In the genomic region with DNA sequence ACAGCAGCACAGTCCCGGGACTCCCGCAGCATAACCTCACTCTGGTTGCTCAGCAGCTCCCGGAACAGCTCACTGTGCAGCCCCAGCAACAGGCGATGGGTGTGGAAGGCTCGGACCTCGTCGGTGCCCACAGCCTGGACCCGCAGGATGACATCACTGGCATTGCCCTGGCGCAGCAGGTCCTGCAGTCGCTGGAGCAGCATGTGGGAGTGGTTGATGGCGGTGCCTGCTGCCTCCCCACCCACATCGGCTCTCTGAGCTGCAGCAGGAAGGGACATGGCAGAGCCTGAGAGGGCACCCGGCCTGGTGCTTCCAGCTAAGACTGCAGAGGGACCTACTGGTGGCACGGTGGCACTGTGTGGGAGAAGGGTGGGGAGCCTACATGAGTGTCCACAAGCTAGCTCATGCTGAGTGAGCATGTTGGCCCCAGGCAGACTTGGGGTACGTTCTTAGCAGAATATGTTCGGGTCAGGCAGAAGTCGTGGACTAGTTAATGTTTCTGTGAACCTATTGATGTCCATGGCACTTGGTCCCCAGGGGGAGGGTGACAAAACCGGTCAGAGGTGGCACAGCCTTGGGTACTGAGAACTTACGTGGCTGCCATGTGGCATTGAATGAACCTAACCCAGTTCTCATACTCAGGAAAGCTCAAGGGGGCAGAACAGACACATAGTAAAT, we compare ENCODE assay signal across 12 mouse cellular contexts. TPM values are rescaled to one million over a fixed set of nuclear protein-coding genes. Genes with fewer than 3 reads are reported as not detected.
DNase-seq lines count a peak whose midpoint lies in the region; ATAC-seq and TF ChIP-seq lines count a peak whose summit lies in the region.
"Had no signal": no experiment of that assay in that cellular context is flagged by ENCODE, and none has a peak within 500 bp of the region (broad histone marks: within the 10 kb centered on the region; RNA-seq: fewer than 3 reads in every experiment).

No protein-coding gene starts in this region.

- TF ChIP-seq CTCF in olfactory bulb, adult 2 months (IDR thresholded peaks at IDR 0.05; ENCODE audit: insufficient read depth, low read depth, low read length), result no peak

- peak overlapping the region; percentile 21 for H3K4me2 ChIP-seq in embryonic facial prominence, embryonic 11.5 days (ENCODE audit: low read depth, low read length)
- H3K4me2 ChIP-seq in hindbrain, embryonic 16.5 days (ENCODE audit: low read length), result peak overlapping the region; percentile 83
- H3K4me2 ChIP-seq in intestine, embryonic 15.5 days (replicated peaks), result no peak overlapping the region
- H3K4me2 ChIP-seq: embryonic facial prominence, embryonic 15.5 days had no signal

- no peak overlapping the region for H3K4me3 ChIP-seq in embryonic facial prominence, embryonic 11.5 days (ENCODE audit: low read depth, low read length)
- peak overlapping the region; percentile 21 for H3K4me3 ChIP-seq in hindbrain, embryonic 16.5 days (ENCODE audit: low read length)
- peak overlapping the region; percentile 6; the same call in 1 of the 2 replicates for H3K4me3 ChIP-seq in olfactory bulb, adult 2 months (ENCODE audit: insufficient read depth, low read depth, low read length)
- no peak overlapping the region for H3K4me3 ChIP-seq in intestine, embryonic 15.5 days (replicated peaks)
- H3K4me3 ChIP-seq: embryonic facial prominence, embryonic 15.5 days had no signal

- peaks cover 17% of the 10 kb centered on the region for H3K4me1 ChIP-seq in embryonic facial prominence, embryonic 11.5 days (ENCODE audit: control insufficient read depth, insufficient read depth, low read length)
- peaks cover 49% of the 10 kb centered on the region for H3K4me1 ChIP-seq in hindbrain, embryonic 16.5 days (ENCODE audit: control insufficient read depth, insufficient read depth, low read depth, low read length)
- H3K4me1 ChIP-seq in olfactory bulb, adult 2 months (ENCODE audit: control insufficient read depth, insufficient read depth, low read length), result peaks cover 50% of the 10 kb centered on the region
- H3K4me1 ChIP-seq in intestine, embryonic 15.5 days (replicated peaks), result peaks cover 28% of the 10 kb centered on the region

- intact Hi-C loops in left cerebral cortex, postnatal 4 days (cut with DNase I), result no loop called here
- intact Hi-C loops in left cerebral cortex, postnatal 14 days (cut with DNase I), result no loop called here

- ATAC-seq in embryonic facial prominence, embryonic 11.5 days (replicated peaks; ENCODE audit: insufficient number of reproducible peaks, low FRiP score, low TSS enrichment, low read depth), result no peak
- ATAC-seq in hindbrain, embryonic 16.5 days, result no peak
- no peak for ATAC-seq in intestine, embryonic 15.5 days

- 71% methylated on average over 19 of the region's 19 CpGs for WGBS in embryonic facial prominence, embryonic 11.5 days
- WGBS in hindbrain, embryonic 16.5 days, result 38% methylated on average over 19 of the region's 19 CpGs
- 35% methylated on average over 19 of the region's 19 CpGs for WGBS in olfactory bulb, adult 2 months
- WGBS in intestine, embryonic 15.5 days, result 65% methylated on average over 19 of the region's 19 CpGs

- no peaks in the 10 kb centered on the region for H3K9me3 ChIP-seq in embryonic facial prominence, embryonic 11.5 days (replicated peaks; ENCODE audit: control insufficient read depth, low read length)
- no peaks in the 10 kb centered on the region for H3K9me3 ChIP-seq in hindbrain, embryonic 16.5 days (ENCODE audit: control insufficient read depth, low read length)
- no peaks in the 10 kb centered on the region for H3K9me3 ChIP-seq in intestine, embryonic 15.5 days
- H3K9me3 ChIP-seq: embryonic facial prominence, embryonic 15.5 days had no signal

- H3K27me3 ChIP-seq in embryonic facial prominence, embryonic 11.5 days (ENCODE audit: control insufficient read depth, insufficient read depth, low read length), result peaks cover 50% of the 10 kb centered on the region
- peaks cover 11% of the 10 kb centered on the region for H3K27me3 ChIP-seq in hindbrain, embryonic 16.5 days (replicated peaks; ENCODE audit: control insufficient read depth, insufficient read depth, low read length)
- peaks cover 54% of the 10 kb centered on the region for H3K27me3 ChIP-seq in intestine, embryonic 15.5 days (replicated peaks)

- no peak overlapping the region for H3K27ac ChIP-seq in embryonic facial prominence, embryonic 11.5 days (replicated peaks; ENCODE audit: low read depth, low read length)
- peak overlapping the region; percentile 82 for H3K27ac ChIP-seq in hindbrain, embryonic 16.5 days (ENCODE audit: low read depth, low read length)
- peak overlapping the region; percentile 76 for H3K27ac ChIP-seq in olfactory bulb, adult 2 months (ENCODE audit: insufficient read depth, low read depth, low read length)
- H3K27ac ChIP-seq in intestine, embryonic 15.5 days, result no peak overlapping the region
- H3K27ac ChIP-seq: embryonic facial prominence, embryonic 15.5 days had no signal

- TF ChIP-seq POLR2A in olfactory bulb, adult 2 months (IDR thresholded peaks at IDR 0.05; ENCODE audit: insufficient read depth, low read depth, low read length), result no peak

- DNase-seq in left cerebral cortex, postnatal 4 days, result peak; percentile 56
- DNase-seq in left cerebral cortex, postnatal 14 days (ENCODE audit: low spot score in 2 of 2), result no peak
- DNase-seq in embryonic facial prominence, embryonic 11.5 days (ENCODE audit: low spot score), result no peak
- DNase-seq in thymus, postnatal 25 days, result no peak
- DNase-seq in ovary, postnatal 10 days (ENCODE audit: low spot score), result no peak
- DNase-seq: gastrocnemius, postnatal 10 days; kidney, postnatal 36 days had no signal

- 0 out of 2 replicates have a peak overlapping the region, but pooled peaks have one; percentile 18 for H3K9ac ChIP-seq in embryonic facial prominence, embryonic 11.5 days (replicated peaks; ENCODE audit: low read length)
- H3K9ac ChIP-seq in hindbrain, embryonic 16.5 days (ENCODE audit: low read depth, low read length), result peak overlapping the region; percentile 44
- H3K9ac ChIP-seq in intestine, embryonic 15.5 days, result no peak overlapping the region
- H3K9ac ChIP-seq: embryonic facial prominence, embryonic 15.5 days had no signal

- H3K36me3 ChIP-seq in embryonic facial prominence, embryonic 11.5 days (replicated peaks; ENCODE audit: control insufficient read depth, insufficient read depth, low read depth, low read length), result no peaks in the 10 kb centered on the region
- H3K36me3 ChIP-seq in hindbrain, embryonic 16.5 days (ENCODE audit: control insufficient read depth, insufficient read depth, low read length), result no peaks in the 10 kb centered on the region
- H3K36me3 ChIP-seq in intestine, embryonic 15.5 days, result no peaks in the 10 kb centered on the region
- H3K36me3 ChIP-seq: embryonic facial prominence, embryonic 15.5 days had no signal

RNA-seq across cellular contexts. Expression of a gene that starts 1.7 kb away (rescaled TPM):
- 10 to 100 TPM; 12.5 to 14.7 TPM for total RNA-seq in left cerebral cortex, postnatal 4 days (2021)
- total RNA-seq in left cerebral cortex, postnatal 14 days (2021), result 10 to 100 TPM; 38.4 to 38.6 TPM
- polyA plus RNA-seq in embryonic facial prominence, embryonic 11.5 days (2014; fragmentation: Nextera tagmentation; extraction: Ambion mirVana), result 9.5 and 9.8 TPM in 2 replicates
- 22.4 and 24.2 TPM in 2 replicates for polyA plus RNA-seq in hindbrain, embryonic 16.5 days (2015; fragmentation: Nextera tagmentation; extraction: Ambion mirVana)
- not detected in 2 replicates for polyA plus RNA-seq in olfactory bulb, adult 2 months (2012; ENCODE audit: insufficient read depth, insufficient read length, low replicate concordance, missing spikeins)
- 1.4 and 1.5 TPM in 2 replicates for polyA plus RNA-seq in intestine, embryonic 15.5 days (2015; fragmentation: Nextera tagmentation; extraction: Ambion mirVana)
- polyA plus RNA-seq: heart, embryonic 16.5 days had no signal

RNA-seq across cellular contexts. Expression of a gene that starts 4.7 kb away (rescaled TPM):
- not detected for total RNA-seq in left cerebral cortex, postnatal 4 days (2021)
- not detected for total RNA-seq in left cerebral cortex, postnatal 14 days (2021)
- polyA plus RNA-seq in embryonic facial prominence, embryonic 11.5 days (2014; fragmentation: Nextera tagmentation; extraction: Ambion mirVana), result not detected in 2 replicates
- not detected in 2 replicates for polyA plus RNA-seq in hindbrain, embryonic 16.5 days (2015; fragmentation: Nextera tagmentation; extraction: Ambion mirVana)
- polyA plus RNA-seq in olfactory bulb, adult 2 months (2012; ENCODE audit: insufficient read depth, insufficient read length, low replicate concordance, missing spikeins), result not detected in 2 replicates
- polyA plus RNA-seq in intestine, embryonic 15.5 days (2015; fragmentation: Nextera tagmentation; extraction: Ambion mirVana), result 0.21 and 0.51 TPM in 2 replicates
- total RNA-seq: gastrocnemius, postnatal 10 days had no signal
- polyA plus RNA-seq: embryonic facial prominence, embryonic 15.5 days; heart, embryonic 16.5 days had no signal

RNA-seq across cellular contexts. Expression of a gene that starts 28.8 kb away (rescaled TPM):
- 1 to 10 TPM; 2.7 to 2.9 TPM for total RNA-seq in left cerebral cortex, postnatal 4 days (2021)
- total RNA-seq in left cerebral cortex, postnatal 14 days (2021), result 10 to 100 TPM in 1 of 2 experiments, 1 to 10 TPM in 1; 8.8 to 11.2 TPM
- 0.81 and 2.1 TPM in 2 replicates for polyA plus RNA-seq in embryonic facial prominence, embryonic 11.5 days (2014; fragmentation: Nextera tagmentation; extraction: Ambion mirVana)
- polyA plus RNA-seq in hindbrain, embryonic 16.5 days (2015; fragmentation: Nextera tagmentation; extraction: Ambion mirVana), result 0.55 and 0.69 TPM in 2 replicates
- not detected in 2 replicates for polyA plus RNA-seq in olfactory bulb, adult 2 months (2012; ENCODE audit: insufficient read depth, insufficient read length, low replicate concordance, missing spikeins)
- polyA plus RNA-seq in intestine, embryonic 15.5 days (2015; fragmentation: Nextera tagmentation; extraction: Ambion mirVana), result 0.33 and 0.45 TPM in 2 replicates

RNA-seq across cellular contexts. Expression of a gene that starts 56.9 kb away (rescaled TPM):
- total RNA-seq in left cerebral cortex, postnatal 4 days (2021), result 1 to 10 TPM; 4.9 to 5.6 TPM
- total RNA-seq in left cerebral cortex, postnatal 14 days (2021), result 1 to 10 TPM; 4.0 to 4.6 TPM
- 31.5 and 36.4 TPM in 2 replicates for polyA plus RNA-seq in embryonic facial prominence, embryonic 11.5 days (2014; fragmentation: Nextera tagmentation; extraction: Ambion mirVana)
- polyA plus RNA-seq in hindbrain, embryonic 16.5 days (2015; fragmentation: Nextera tagmentation; extraction: Ambion mirVana), result 9.7 and 12.9 TPM in 2 replicates
- not detected in 2 replicates for polyA plus RNA-seq in olfactory bulb, adult 2 months (2012; ENCODE audit: insufficient read depth, insufficient read length, low replicate concordance, missing spikeins)
- polyA plus RNA-seq in intestine, embryonic 15.5 days (2015; fragmentation: Nextera tagmentation; extraction: Ambion mirVana), result 15.5 and 16.0 TPM in 2 replicates

Comparison
In these comparisons a context has a peak if more than half of its experiments do, and no peak if none do; other contexts are left out.
1. H3K27ac ChIP-seq: peak in hindbrain, embryonic 16.5 days (single experiment) and olfactory bulb, adult 2 months (single experiment); none in embryonic facial prominence, embryonic 11.5 days (single experiment) and intestine, embryonic 15.5 days (single experiment).
2. H3K4me3 ChIP-seq: peak in hindbrain, embryonic 16.5 days (single experiment) and olfactory bulb, adult 2 months (single experiment); none in embryonic facial prominence, embryonic 11.5 days (single experiment) and intestine, embryonic 15.5 days (single experiment).